Mouse (Mus musculus) splenic B cell, adult 2 months (primary cell): ENCODE results near the gene Barhl1.

Experiments used
- DNase-seq: peaks from one replicate; pipeline ENCODE4 v3.0.0-alpha.2; 2011; ENCODE audit warnings: low read depth, low spot score
- H3K27me3 ChIP-seq: 2 replicates; pipeline ENCODE4 v1.6.1; 2012; ENCODE audit warnings: mild to moderate bottlenecking, low read length, moderate library complexity, mixed read lengths; ENCODE audit not compliant: control insufficient read depth, poor library complexity, insufficient read depth, severe bottlenecking
- H3K36me3 ChIP-seq: 2 replicates; pipeline ENCODE4 v1.6.1; 2012; ENCODE audit warnings: mild to moderate bottlenecking, low read length, moderate library complexity, mixed read lengths; ENCODE audit not compliant: control insufficient read depth, poor library complexity, insufficient read depth, severe bottlenecking

Gene Barhl1

DNA sequence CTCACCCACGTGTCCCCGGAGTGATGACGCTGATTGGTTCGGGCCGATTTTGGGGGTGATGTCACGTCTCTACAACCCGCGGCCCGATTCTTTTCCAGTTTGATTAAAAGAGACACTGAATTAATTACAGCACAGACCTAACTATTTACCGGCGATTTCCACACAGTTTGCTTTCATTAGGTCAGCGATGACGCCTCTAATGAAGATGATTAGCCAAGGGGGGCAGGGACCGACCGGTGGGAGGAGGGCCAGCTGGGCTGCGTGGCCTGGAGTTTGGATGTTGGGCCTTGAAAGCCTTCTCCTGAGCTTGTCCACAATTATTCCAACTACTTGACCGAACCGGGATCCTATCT, at the start of gene Barhl1:
TSS of gene Barhl1 (minus strand) at position 156 of the 353 bp plus-strand sequence.
- Histone ChIP-seq H3K27me3 (peaks cover 2% of the 10 kb centered on the region), H3K36me3 (no peaks in the 10 kb centered on the region)
- no peak for DNase-seq

DNA sequence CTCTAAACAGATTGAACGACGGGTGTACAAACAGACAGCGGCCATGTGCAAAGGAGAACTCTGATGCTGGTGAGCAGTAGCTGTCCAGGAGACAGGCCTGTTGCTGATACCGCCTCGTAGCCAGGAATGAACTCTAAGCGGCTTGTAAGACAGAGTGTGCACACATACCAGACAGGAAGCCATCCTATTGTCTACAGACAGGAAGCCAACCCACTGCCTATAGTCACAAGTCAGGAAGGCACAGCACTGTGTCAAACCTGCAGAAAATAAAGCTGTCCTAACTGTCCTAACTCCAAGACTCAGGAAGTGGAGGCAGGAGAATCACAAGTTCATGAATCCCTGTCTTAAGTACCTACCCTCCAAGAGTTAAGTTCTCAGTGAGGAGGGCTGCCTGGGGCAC, 47.1 kb upstream of the Barhl1 start:
- H3K36me3 ChIP-seq: no peaks in the 10 kb centered on the region
- no peak for DNase-seq
- no peaks in the 10 kb centered on the region for H3K27me3 ChIP-seq

DNA sequence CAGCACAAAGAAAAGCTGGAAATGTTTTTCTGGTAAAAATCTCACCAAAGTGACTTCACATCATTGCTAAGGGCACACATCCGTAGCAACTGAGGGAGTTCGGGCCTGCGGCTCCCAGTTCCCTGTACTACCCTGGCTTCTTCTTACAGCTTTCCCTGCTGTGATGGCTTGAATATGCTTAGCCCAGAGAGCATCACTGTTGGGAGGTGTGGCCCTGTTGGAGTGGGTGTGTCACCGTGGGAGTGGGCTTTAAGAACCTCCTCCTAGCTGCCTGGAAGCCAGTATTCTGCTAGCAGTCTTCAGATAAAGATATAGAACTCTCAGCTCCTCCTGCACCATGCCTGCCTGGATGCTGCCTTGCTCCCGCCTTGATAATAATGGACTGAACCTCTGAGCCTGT, 45.2 kb upstream of the Barhl1 start:
- DNase-seq: no peak
- Histone ChIP-seq H3K27me3 (no peaks in the 10 kb centered on the region), H3K36me3 (no peaks in the 10 kb centered on the region)

DNA sequence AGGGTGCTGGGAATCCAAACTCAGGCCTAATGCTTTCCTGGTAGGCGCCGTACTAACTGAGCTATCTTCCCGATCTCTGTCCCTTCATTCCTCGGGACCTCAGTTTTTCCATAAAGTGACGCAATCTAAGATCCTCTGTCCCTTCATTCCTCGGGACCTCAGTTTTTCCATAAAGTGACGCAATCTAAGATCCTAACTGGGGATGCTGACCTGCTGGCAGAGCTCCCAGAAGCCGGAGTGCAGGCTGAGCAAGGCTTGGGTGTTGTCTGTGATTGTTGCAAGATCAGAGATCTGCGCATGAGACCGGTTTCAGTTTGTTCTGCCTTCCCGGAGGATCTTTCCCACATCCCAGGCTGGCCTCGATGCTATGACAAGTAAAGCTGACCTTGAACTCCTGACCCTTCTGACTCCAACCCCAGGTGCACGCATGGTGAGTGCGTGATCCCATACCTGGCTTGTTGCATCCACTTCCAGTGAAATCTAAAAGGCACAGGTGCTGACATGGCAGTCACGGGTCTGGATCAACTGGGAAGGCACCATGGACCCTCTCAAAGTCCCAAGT, 44.6 kb upstream of the Barhl1 start:
- no peak for DNase-seq
- no peaks in the 10 kb centered on the region for H3K36me3 ChIP-seq

DNA sequence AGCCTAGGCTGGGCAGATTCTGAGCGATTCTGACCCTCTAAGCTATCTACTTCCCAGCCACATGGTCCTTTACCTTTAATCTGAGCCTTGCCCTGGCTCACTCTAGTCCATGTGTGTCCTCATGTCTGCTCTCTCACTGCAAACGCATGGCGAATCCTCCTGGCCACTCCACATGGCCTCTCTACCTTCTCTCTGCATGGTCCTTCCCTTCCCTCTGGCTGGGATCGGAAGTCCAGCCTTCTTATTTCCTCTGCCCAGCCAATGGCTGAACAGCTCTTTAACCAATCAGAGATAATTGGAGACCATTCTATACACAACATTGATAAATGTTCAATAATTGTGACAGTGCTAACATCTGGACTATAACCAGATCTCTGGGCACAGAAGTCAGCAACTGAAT, 40.4 kb upstream of the Barhl1 start:
- H3K27me3 ChIP-seq: no peaks in the 10 kb centered on the region
- H3K36me3 ChIP-seq: no peaks in the 10 kb centered on the region
- DNase-seq: no peak

More for the DNA sequence above, 44.6 kb upstream of the Barhl1 start:
- no peaks in the 10 kb centered on the region for H3K27me3 ChIP-seq

DNA sequence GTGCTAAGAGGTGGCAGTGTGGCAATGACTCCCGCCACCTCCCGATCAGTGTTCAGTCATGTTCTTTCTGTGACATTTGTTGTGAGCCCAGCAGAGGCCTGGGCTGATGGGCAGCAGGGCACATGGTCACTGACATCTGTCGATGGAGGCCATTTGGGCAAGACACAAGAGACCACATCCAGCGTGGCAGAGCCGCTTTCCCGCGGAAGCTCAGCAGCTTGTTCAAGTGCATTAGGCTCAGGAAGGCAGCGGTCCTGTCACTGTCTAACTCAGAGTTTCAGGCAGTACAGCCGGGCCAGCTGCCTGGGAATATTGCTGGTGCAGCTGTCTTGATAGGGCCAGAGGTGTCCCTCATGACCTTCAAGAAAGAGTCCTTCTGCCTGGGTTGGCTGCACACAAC, 38.1 kb upstream of the Barhl1 start:
- no peak for DNase-seq
- Histone ChIP-seq H3K27me3 (no peaks in the 10 kb centered on the region), H3K36me3 (no peaks in the 10 kb centered on the region)

DNA sequence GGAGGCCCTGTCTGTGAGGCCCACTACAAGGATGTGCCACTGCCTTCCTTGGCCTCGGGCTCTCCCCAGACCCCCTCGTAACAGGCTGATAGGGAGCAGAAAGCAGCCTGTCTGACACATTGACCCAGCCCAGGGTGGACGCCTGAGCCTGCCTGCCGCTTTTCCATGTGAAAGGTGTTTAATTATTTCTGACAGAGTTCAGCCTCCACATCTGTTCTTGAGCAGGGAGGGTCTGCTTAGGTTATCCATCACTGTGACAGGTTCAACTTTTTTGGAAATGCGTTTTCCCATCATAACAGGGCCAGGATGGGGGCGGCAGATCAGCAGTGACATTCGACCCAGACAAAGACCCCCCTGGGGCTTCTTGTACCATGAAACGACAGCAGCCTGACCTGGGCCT, 36.5 kb upstream of the Barhl1 start:
- H3K27me3 ChIP-seq: no peaks in the 10 kb centered on the region
- DNase-seq: no peak
- H3K36me3 ChIP-seq: no peaks in the 10 kb centered on the region

DNA sequence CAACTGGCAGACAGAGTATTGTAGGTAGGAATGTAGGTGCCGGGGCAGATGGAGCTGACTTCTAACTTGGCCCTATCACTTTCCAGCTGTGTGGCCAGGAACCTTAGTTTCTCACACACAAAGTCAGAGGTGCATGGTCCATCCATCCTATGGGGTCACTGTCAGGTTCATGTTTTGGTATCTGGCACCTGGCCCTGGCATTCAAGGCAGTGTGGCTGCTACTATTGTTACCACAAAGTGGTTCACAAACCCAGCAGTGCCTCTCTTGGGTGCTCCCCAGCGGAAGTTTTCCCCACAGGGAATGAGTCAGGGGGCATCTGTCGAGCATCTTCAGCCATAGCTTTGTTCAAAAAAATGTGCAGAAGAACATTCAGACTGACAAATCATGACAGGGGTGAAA, 29.8 kb upstream of the Barhl1 start:
- H3K36me3 ChIP-seq: no peaks in the 10 kb centered on the region
- no peak for DNase-seq
- H3K27me3 ChIP-seq: no peaks in the 10 kb centered on the region

DNA sequence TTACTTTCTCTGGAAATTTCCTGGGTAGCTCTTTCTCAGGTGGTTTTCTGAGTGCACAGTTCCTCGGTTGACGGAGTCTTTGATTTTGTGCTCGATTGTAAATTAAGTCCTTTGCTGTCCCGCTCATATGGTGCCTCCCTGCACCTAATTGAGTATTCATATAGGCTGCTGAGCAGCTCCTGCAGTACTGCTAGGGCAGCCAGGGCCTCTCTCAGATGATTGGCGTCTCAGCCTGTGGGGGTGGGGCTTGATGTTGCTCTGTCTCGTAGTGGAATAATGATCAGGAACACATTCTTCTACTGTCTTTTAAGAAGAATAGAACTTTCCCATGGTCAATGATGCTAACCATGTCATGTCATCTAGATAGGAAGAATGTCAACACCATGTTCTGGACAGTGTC, 28.9 kb upstream of the Barhl1 start:
- Histone ChIP-seq H3K36me3 (no peaks in the 10 kb centered on the region), H3K27me3 (no peaks in the 10 kb centered on the region)
- DNase-seq: no peak

DNA sequence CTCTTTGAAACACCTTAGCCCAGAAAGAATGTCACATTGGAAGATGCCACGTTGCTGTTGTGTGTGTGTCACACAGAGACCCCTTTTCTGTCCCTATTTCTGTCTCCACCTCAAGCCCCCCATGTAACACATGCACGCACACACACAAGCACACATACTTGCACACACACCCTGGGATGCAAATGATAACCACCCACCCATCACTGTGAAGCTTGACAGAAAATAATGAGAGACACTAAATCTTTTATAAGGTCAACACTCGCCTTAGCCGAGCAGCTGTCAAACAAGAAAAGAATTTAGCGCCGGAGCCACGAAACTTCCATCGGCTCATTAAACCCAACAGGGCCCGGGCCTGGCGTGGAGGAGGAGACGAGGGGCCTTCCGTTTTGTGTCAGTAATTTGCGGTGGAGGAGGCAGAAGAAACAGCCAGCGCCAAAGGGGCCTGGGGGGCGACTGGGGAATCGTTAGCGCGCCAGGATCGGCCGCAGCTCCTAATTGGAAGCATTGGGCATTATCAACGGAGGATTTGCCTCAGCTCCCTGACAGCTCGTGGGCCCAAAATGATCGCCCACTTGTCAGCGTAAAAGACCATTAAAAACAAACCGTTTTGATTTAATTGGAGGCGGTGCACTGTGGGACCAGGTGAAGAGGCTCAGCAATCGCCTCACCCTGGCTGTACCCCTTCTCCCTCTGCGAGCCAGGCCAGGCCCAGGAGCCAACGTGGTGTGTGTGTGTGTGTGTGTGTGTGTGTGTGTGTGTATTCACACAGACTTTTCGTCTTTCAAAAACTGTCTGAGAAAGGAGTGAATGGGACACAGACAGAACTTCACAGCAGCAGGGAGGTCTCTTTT, 27.4 kb upstream of the Barhl1 start:
- H3K27me3 ChIP-seq: no peaks in the 10 kb centered on the region; the same call in 1 of the 2 replicates
- no peaks in the 10 kb centered on the region for H3K36me3 ChIP-seq
- no peak for DNase-seq

DNA sequence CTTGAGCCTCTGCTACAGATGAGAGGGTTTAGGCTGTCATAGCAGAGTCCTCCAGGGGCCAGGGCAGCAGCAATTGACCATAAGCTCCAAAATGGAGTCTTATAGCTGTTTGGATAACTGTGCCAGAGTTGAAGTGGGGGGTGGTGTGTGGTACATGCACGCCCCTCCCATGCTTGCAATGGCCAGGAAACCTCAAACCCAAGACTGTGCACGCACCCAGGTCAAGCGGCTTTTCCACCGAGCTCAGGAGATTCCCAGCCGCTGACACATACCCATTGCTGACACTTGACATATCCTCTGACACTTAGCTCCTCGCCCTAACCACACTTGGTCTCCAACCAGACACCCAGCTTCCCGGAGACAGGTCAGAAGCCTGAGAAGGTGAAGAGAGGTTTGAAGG, 22.5 kb upstream of the Barhl1 start:
- Histone ChIP-seq H3K27me3 (no peaks in the 10 kb centered on the region; the same call in 1 of the 2 replicates), H3K36me3 (no peaks in the 10 kb centered on the region)
- DNase-seq: no peak

DNA sequence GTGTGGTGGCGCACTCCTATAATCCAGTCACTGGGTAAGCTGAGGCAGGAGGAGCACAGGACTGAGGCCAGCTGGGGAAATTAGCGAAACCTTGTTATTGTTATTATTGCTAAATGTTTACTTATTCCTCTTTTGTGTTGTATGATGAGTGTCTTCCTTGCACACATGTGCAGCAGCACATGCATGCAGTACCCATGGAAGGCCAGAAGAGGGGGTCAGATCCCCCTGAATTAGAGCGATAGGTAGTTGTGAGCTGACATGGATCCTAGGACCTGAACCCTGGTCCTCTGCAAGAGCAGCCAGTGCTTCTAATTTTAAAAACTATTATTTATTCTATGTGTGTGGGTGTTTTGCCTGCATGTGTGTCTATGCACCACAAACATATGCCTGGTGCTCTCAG, 14.1 kb upstream of the Barhl1 start:
- no peaks in the 10 kb centered on the region for H3K27me3 ChIP-seq

DNA sequence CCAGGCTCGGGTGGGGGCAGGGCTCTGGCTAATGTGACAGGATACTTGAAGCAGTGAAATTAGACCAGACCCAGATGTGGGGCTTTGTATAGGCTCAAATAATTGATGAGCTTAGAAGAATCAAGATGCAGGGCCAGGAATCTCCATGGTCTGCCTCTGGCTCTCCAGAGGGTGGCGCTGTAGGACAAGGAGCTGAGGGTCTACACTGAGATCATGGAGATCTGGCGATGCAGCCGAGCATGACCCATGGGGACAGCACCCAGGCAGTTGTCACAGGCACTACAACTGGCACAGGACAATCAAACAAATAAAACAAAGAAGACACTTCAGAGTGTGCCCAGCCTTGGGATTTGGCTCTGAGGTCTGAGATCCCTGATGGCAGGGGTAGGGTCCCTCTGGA, 7.4 kb upstream of the Barhl1 start:
- no peaks in the 10 kb centered on the region for H3K36me3 ChIP-seq
- no peaks in the 10 kb centered on the region for H3K27me3 ChIP-seq
- DNase-seq: peak; percentile 67

More for the DNA sequence above, 14.1 kb upstream of the Barhl1 start:
- H3K36me3 ChIP-seq: no peaks in the 10 kb centered on the region
- no peak for DNase-seq

DNA sequence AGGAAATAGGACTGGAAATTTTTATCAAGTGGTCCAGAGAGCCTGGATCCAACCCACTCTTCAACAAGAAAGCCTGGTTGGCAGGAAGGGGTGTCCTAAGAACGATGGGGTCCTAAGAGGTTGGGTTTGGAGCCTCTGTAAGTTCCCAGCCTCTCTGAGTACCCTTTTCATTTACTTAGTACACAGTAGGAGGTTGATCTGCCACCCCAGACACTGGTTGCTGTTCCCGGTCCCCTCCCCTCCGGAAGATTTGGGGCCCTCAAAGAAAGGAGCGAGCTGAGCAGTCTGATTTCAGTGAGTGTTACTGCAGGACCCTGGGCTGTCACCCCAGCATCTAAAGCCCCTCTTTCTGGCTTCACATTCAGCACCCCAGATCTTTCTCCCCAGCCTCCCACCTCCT, 2.5 kb upstream of the Barhl1 start:
- peaks cover 2% of the 10 kb centered on the region; the same call in 1 of the 2 replicates for H3K27me3 ChIP-seq
- no peaks in the 10 kb centered on the region for H3K36me3 ChIP-seq
- DNase-seq: no peak

DNA sequence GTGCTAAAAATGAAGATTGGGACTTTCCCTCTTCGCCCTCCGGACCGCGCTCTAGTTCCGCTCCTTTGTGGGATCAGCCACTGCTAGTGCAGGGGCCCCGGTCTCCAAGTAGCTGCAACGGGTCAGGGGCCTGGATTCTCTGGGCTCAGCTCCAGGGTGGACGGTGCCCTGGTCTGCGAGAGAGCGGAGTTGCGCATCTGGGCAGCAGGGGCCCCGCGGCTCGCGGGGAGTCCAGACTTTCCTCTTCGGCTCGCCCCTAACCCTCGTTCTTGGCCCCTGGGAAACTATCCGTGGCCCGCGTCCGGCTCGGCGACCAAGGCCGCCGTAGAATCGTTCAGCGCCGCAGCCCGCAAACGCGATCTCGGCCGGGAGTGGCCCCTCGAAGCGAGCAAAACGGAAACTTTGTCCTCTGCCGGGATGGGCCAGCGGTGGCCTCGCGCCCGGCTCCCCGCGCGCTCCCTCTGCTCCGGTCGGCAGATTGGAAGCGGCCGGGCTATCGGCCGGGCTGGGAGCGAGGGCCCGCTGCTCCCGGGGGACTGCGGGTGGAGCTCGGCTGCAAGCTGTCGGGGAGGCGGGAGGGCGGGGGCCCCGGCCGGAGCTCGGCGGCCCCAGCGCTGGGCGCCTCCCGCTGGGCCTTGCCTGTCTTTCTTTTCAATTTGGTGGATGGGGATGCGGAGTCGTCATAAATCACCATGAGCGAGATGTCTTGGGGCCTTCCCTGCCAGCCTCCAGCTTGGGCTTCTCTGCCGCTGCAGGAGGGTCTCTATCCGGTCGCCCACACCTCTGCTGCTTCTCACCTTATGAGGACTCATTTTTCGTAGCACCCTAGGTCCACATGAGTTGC, 1.3 kb upstream of the Barhl1 start:
- no peaks in the 10 kb centered on the region for H3K36me3 ChIP-seq
- peaks cover 2% of the 10 kb centered on the region; the same call in 1 of the 2 replicates for H3K27me3 ChIP-seq
- DNase-seq: no peak
